Mouse (Mus musculus) frontal cortex, postnatal 36 days (tissue): ENCODE data around the gene Plpp2.

Experiments
- DNase-seq, 2 experiments: peaks; one replicate each; pipeline ENCODE4 v3.0.0; 2022; ENCODE audit warnings: low spot score in 2 of 2

Gene Plpp2

GRCm38 (mm10) chr10:79528081-79528480 is 5.5 kb downstream of the Plpp2 start:
- no peak for DNase-seq

- no peak for DNase-seq
These were observed 6.1 kb downstream of the Plpp2 start for GRCm38 (mm10) chr10:79527453-79527845.

- DNase-seq, result no peak
These were observed 6.7 kb downstream of the Plpp2 start for GRCm38 (mm10) chr10:79526661-79527452.

- no peak for DNase-seq
These were observed 7.9 kb downstream of the Plpp2 start for GRCm38 (mm10) chr10:79525456-79526325.

- DNase-seq, result no peak
These were observed 9.2 kb downstream of the Plpp2 start for GRCm38 (mm10) chr10:79524433-79524832.

GRCm38 (mm10) chr10:79506709-79507108 is 26.9 kb downstream of the Plpp2 start:
- no peak for DNase-seq

- DNase-seq, result no peak
These were observed 30.6 kb downstream of the Plpp2 start for GRCm38 (mm10) chr10:79502830-79503644.

- DNase-seq, result no peak
These were observed 36.8 kb downstream of the Plpp2 start for GRCm38 (mm10) chr10:79496701-79497288.

- no peak for DNase-seq
These were observed 37.7 kb downstream of the Plpp2 start for GRCm38 (mm10) chr10:79495886-79496285.
